Mouse (Mus musculus) CH12.LX (cell line): ENCODE data around the gene Scn3b.

ENCODE experiments used
- ETS1 ChIP-seq: conservative IDR thresholded peaks from 2 replicates; pipeline ENCODE4 v1.6.1; 2012; ENCODE audit warnings: low read depth, mild to moderate bottlenecking, inconsistent platforms, low read length, improper control_type of control experiment, moderate library complexity
- HCFC1 ChIP-seq: IDR thresholded peaks from 2 replicates; pipeline ENCODE4 v1.6.1; 2012; ENCODE audit warnings: low read depth, mild to moderate bottlenecking, inconsistent platforms, low read length, improper control_type of control experiment
- ZKSCAN1 ChIP-seq: IDR thresholded peaks from 2 replicates; pipeline ENCODE4 v1.6.1; 2012; ENCODE audit warnings: low read depth, inconsistent platforms, low read length, improper control_type of control experiment, borderline replicate concordance

DNA sequence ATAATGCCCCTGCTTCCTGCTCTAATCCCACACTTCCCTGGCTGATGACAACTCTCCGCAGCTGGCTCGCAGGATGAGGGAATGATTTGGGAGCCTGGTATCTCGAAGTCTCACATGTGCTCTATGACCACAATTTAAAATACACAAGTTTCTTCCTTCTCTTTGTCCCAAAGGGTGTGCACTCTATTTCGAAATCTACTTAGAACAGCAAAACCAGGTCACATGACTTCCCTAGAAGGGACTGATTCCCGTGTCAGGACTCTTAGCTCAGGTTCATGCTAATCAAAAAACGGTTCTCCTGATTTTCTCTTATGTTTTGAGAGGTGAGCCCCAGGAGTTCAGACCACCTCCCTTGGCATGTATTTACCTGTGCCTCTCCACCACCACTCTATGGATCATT is 5.1 kb upstream of the Scn3b start:
- no peak for TF ChIP-seq ETS1
- no peak for TF ChIP-seq ZKSCAN1
- TF ChIP-seq HCFC1 = no peak
